Mouse (Mus musculus): ENCODE results near the gene Mrps35. TPM values are rescaled to one million over a fixed set of nuclear protein-coding genes. Genes with fewer than 3 reads are reported as not detected.

Mrps35 gene
- polyA plus RNA-seq, 1 experiment from 2014 or later, result 114 TPM

DNA sequence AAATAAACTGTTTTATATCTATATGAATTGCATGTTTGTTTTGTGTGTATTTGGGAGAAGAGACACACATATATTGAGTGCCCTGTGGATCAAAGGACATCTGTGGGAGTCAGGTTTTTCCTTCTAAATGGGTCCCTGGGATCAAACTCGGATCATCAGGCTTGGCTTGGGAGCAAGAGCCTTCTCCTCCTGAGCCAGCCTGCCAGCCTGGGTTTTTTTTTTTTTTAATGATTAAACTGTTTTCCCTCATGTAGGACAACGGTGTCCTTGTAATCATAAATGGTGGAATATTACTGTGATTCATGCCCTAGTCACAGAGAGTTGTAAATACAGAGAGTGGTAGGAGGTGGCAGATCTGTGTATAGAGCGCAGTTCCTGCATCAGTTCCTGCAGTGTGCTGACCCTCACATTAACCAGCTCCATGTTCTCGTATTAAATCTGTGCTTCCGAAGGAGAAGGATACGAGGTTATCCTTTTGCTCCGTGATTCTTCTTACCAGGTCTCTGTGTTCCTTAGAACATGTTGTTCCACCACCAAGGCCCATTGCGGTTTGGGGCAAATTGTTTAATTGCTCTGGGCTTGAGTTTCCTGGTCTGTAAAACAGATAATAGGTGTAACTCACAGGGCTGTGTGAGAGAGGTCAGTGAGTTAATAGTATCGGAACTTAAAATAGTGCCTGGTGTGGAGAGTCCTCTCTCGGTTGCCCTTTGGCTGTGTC lies 21.8 kb downstream of the Mrps35 start:
- Histone ChIP-seq H3K27me3 (no peaks in the 10 kb centered on the region), H3K4me3 (replicated peaks) (no peak overlapping the region), H3K9ac (no peak overlapping the region), H3K4me1 (no peaks in the 10 kb centered on the region), H3K4me2 (no peak overlapping the region), H3K36me3 (peaks cover 77% of the 10 kb centered on the region), H3K27ac (no peak overlapping the region), H3K9me3 (replicated peaks) (no peaks in the 10 kb centered on the region)
- ATAC-seq (replicated peaks; ENCODE audit: low FRiP score), result no peak
- WGBS, result 57% methylated on average over 10 of the region's 10 CpGs

DNA sequence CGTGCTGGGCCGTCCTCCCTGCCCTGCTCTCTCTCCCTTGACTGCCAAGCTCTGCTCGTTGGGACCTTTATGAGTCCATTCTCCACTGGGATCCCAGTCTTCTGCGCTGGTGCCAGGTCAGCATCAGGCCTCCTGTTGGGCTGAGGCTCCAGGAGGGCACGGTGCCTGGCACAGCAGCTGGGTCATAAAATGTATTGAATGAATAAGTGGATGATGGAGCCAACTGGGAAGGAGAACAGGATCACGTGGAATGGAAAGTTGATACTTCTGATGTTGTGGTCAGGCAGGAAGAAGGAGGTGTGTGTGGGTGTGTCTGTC lies 22.3 kb downstream of the Mrps35 start:
- Histone ChIP-seq H3K27me3 (no peaks in the 10 kb centered on the region), H3K4me2 (no peak overlapping the region), H3K4me1 (no peaks in the 10 kb centered on the region), H3K9ac (no peak overlapping the region), H3K4me3 (replicated peaks) (no peak overlapping the region), H3K27ac (no peak overlapping the region), H3K9me3 (replicated peaks) (no peaks in the 10 kb centered on the region), H3K36me3 (peaks cover 78% of the 10 kb centered on the region)
- 0 out of 2 replicates have a peak, but pooled peaks have one; percentile 25 for ATAC-seq (replicated peaks; ENCODE audit: low FRiP score)
- WGBS, result 55% methylated on average over 6 of the region's 6 CpGs

DNA sequence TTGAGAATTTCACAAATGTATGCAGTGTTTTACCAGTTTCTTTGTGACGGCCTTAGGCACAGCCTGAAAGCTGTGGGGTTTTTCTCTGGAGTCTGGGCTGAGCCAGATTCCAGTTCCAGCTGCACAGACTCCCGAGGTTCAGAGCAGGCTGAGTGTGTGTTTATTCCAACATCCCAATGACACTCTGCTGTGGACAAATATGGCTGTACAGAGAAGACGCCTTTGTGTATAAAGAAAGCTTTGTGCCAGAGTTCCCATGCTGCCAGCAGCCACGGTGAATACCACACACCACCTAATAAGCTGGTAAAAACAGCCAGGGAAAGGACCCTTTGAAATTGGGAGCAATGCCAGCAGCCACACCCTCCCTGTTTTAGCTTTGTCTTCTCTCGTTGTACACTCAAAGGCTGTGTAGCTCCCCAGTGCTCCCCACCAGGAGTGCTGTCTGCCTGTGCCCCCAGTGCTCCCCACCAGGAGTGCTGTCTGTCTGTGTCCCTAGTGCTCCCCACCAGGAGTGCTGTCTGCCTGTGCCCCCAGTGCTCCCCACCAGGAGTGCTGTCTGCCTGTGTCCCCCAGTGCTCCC lies 33.3 kb downstream of the Mrps35 start:
- peaks cover 40% of the 10 kb centered on the region for H3K36me3 ChIP-seq
- WGBS, result 76% methylated on average over 5 of the region's 5 CpGs
- no peaks in the 10 kb centered on the region for H3K9me3 ChIP-seq (replicated peaks)
- no peak overlapping the region for H3K4me3 ChIP-seq (replicated peaks)
- no peak for ATAC-seq (replicated peaks; ENCODE audit: low FRiP score)
- no peaks in the 10 kb centered on the region for H3K4me1 ChIP-seq
- no peak overlapping the region for H3K9ac ChIP-seq
- H3K27me3 ChIP-seq, result no peaks in the 10 kb centered on the region
- H3K27ac ChIP-seq, result no peak overlapping the region
- no peak overlapping the region for H3K4me2 ChIP-seq

DNA sequence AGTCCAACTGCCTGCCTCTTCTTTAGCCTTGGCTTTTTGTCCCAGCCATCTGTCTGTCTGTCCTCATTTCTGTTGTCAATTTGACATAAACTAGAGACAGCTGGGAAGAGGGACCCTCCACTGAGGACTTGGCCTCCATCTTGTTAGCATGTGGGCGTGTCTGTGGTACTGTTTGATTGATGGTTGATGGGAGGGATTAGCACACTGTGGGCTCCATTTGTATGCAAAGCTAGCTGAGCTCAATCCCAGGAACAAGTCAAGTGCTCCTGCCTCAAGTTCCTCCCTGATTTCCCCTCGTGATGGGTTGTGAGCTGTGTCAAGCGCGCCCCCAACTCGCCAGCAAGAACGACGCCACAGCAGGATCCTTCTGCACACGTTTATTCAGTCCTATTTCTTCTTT lies 34.3 kb downstream of the Mrps35 start:
- H3K4me1 ChIP-seq, result no peaks in the 10 kb centered on the region
- no peak overlapping the region for H3K9ac ChIP-seq
- WGBS, result 79% methylated on average over 8 of the region's 8 CpGs
- H3K27me3 ChIP-seq, result no peaks in the 10 kb centered on the region
- no peak overlapping the region for H3K27ac ChIP-seq
- H3K36me3 ChIP-seq, result peaks cover 31% of the 10 kb centered on the region
- no peak overlapping the region for H3K4me2 ChIP-seq
- no peak overlapping the region for H3K4me3 ChIP-seq (replicated peaks)
- no peaks in the 10 kb centered on the region for H3K9me3 ChIP-seq (replicated peaks)
- ATAC-seq (replicated peaks; ENCODE audit: low FRiP score), result no peak

DNA sequence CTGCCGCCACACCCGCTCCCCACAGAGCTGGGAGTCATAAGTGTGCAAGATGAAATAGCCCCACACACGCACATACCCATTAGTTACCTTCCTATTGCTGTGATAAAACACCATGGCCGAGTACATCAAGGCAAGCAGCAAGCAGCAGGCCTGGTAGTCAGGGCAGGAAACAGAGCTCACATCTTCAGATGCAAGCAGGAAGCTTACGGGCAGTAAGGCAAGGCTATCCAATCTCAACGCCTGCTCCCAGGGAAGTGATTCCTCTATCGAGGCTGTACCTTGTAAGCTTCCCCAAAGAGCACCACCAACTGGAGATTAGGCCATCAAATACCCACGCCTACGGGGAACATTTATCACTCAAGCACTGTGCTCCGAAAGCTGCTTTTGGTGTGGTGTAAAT lies 37.4 kb downstream of the Mrps35 start:
- no peak overlapping the region for H3K4me2 ChIP-seq
- H3K4me1 ChIP-seq, result no peaks in the 10 kb centered on the region
- no peak overlapping the region for H3K27ac ChIP-seq
- H3K9ac ChIP-seq, result no peak overlapping the region
- no peaks in the 10 kb centered on the region for H3K9me3 ChIP-seq (replicated peaks)
- H3K36me3 ChIP-seq, result peaks cover 10% of the 10 kb centered on the region
- peaks cover 13% of the 10 kb centered on the region; the same call in 1 of the 2 replicates for H3K27me3 ChIP-seq
- H3K4me3 ChIP-seq (replicated peaks), result no peak overlapping the region
- WGBS, result 87% methylated on average over 10 of the region's 10 CpGs
- no peak for ATAC-seq (replicated peaks; ENCODE audit: low FRiP score)

DNA sequence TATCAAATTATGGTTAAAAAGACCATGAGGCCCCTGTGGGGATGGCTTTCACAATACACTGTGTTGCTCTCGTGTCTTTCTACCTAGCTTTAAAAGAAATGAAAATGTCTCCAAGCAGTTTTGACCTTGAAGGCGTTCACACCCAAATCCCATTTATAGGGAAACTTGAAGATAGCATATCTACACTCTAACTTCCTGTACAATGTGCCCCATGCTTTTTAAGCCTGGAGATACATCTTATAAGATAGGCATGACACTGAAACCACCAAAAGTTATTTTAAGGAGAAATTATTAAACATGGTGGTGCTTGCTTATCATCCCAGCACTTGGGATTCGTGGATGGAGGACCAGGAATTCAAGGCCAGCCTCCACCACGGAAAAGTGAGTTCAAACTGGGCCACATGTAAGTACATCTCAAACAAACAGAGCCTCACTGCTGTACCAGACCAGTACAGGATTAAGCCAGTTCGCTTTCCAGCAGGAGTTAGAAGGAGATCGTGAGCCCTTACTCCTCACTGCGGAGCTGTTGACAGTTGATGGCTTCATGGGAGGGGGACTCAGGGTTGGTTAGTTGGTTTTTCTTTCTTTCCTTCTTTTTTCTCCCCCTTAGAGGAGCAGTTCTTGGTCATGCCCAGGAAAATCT lies 43.0 kb downstream of the Mrps35 start:
- no peak for ATAC-seq (replicated peaks; ENCODE audit: low FRiP score)
- H3K9me3 ChIP-seq (replicated peaks), result no peaks in the 10 kb centered on the region
- peaks cover 33% of the 10 kb centered on the region for H3K27me3 ChIP-seq
- no peak overlapping the region for H3K9ac ChIP-seq
- WGBS, result 59% methylated on average over 7 of the region's 7 CpGs
- H3K4me2 ChIP-seq, result no peak overlapping the region
- no peak overlapping the region for H3K27ac ChIP-seq
- no peak overlapping the region for H3K4me3 ChIP-seq (replicated peaks)
- no peaks in the 10 kb centered on the region for H3K36me3 ChIP-seq
- peaks cover 22% of the 10 kb centered on the region for H3K4me1 ChIP-seq

DNA sequence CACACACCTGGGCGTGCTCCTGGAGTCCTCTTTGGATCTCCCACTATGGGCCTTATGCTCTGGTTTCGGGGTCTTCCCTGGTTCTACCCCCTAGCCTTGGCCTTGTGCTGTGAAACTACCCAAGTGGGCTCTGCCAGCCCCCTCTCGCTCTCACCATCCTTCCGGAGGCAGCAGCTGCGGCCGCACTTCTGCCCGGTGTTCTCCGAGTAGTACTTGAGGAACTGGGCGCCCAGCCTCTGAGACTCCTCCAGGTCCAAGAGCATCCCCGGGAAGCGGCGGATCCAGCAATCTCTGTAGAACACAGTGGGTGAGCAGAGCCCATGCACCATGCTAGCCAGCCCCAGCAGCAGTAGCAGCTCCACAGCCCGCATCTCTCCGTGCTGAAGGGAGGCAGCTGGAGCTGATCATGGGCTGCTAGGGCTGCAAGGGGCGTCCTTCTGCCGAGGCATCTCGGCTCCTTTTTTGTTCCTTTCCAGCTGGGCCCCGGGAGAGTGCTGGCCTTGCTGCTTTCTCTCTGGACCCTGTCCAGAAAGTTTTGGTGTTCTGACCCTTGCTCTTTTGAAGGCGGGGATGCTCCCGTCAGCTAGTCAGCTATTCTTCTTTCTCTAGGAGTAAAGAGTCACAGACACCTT lies 44.1 kb downstream of the Mrps35 start, which contains the start of gene Mansc4:
TSS of gene Mansc4 (minus strand) at position 439 of the 632 bp plus-strand sequence.
- ATAC-seq (replicated peaks; ENCODE audit: low FRiP score), result peak; percentile 66
- peak within 1 kb of the TSS; percentile 62 for H3K4me2 ChIP-seq
- H3K9me3 ChIP-seq (replicated peaks), result no peaks in the 10 kb centered on the region
- 3% methylated on average over 20 of the region's 20 CpGs for WGBS
- H3K27me3 ChIP-seq, result peaks cover 35% of the 10 kb centered on the region
- H3K9ac ChIP-seq, result peak within 1 kb of the TSS; percentile 24; the same call in 1 of the 2 replicates
- H3K36me3 ChIP-seq, result no peaks in the 10 kb centered on the region
- peaks cover 26% of the 10 kb centered on the region for H3K4me1 ChIP-seq
- peak within 1 kb of the TSS; percentile 49 for H3K27ac ChIP-seq
- H3K4me3 ChIP-seq (replicated peaks), result peak within 1 kb of the TSS; percentile 37

DNA sequence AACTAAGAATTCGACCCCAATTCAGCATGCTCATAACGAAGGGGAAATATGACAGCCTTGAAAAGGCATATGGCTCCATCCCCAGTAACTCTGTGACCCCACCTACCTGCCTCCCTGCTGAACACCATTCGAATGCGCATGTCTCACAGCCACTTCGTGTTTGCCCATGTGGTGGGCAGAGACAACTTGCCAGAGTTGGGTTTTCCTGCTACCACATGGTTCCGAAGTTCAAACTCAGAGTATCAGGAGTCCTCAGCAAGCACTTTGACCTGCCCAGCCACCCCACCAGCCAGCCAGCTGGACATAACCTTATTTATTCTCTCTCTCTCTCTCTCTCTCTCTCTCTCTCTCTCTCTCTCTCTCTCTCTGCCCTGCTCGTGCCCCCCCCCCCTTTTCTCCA lies 45.2 kb downstream of the Mrps35 start:
- H3K9me3 ChIP-seq (replicated peaks), result no peaks in the 10 kb centered on the region
- H3K36me3 ChIP-seq, result no peaks in the 10 kb centered on the region
- no peak overlapping the region for H3K9ac ChIP-seq
- peaks cover 35% of the 10 kb centered on the region for H3K27me3 ChIP-seq
- 33% methylated on average over 7 of the region's 7 CpGs for WGBS
- no peak overlapping the region for H3K27ac ChIP-seq
- peaks cover 36% of the 10 kb centered on the region for H3K4me1 ChIP-seq
- H3K4me2 ChIP-seq, result no peak overlapping the region
- ATAC-seq (replicated peaks; ENCODE audit: low FRiP score), result no peak
- H3K4me3 ChIP-seq (replicated peaks), result no peak overlapping the region

DNA sequence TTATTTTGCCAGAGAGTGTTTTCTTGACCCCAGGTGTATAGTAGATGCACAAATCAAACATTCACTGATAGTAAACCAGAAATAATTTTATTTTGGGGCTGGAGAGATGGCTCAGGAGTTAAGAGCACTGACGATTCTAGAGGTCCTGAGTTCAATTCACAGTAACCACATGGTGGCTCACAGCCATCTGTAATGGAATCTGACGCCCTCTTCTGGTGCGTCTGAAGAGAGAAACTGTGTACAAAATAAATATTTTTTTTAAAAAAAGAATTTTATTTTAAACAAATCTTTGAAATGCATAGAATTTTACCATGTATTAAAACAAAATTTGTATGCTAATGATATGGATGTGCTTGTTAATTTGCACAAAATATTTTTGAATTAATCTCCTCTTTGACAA lies 46.0 kb downstream of the Mrps35 start:
- WGBS, result 76% methylated on average over 3 of the region's 3 CpGs
- no peak for ATAC-seq (replicated peaks; ENCODE audit: low FRiP score)
- no peak overlapping the region for H3K27ac ChIP-seq
- peaks cover 36% of the 10 kb centered on the region for H3K4me1 ChIP-seq
- no peak overlapping the region for H3K9ac ChIP-seq
- no peaks in the 10 kb centered on the region for H3K9me3 ChIP-seq (replicated peaks)
- no peak overlapping the region for H3K4me2 ChIP-seq
- H3K27me3 ChIP-seq, result peaks cover 28% of the 10 kb centered on the region
- no peak overlapping the region for H3K4me3 ChIP-seq (replicated peaks)
- no peaks in the 10 kb centered on the region for H3K36me3 ChIP-seq

DNA sequence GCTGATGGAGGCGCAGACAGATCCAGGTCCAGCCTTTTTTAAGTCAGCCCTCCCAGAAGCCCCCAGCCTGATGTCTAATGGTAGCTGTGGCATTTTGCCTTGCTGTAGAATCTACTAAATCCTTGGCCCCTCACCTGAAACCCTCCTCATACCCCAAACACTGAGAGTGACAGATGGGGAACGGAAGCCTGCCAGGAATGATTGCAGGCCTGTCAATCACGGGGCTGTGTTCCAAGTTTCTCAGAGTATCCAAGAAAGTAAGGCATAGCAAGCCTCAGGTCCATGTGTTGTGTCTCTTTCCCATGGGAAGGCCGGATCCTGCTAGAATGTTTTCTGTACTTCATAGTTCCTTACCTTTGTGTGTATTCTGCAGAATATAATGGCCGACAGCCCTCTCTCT lies 47.6 kb downstream of the Mrps35 start:
- 77% methylated on average over 5 of the region's 5 CpGs for WGBS
- Histone ChIP-seq H3K9ac (no peak overlapping the region), H3K9me3 (replicated peaks) (no peaks in the 10 kb centered on the region), H3K27me3 (peaks cover 22% of the 10 kb centered on the region), H3K4me3 (replicated peaks) (no peak overlapping the region), H3K4me2 (peak overlapping the region; percentile 98), H3K36me3 (peaks cover 11% of the 10 kb centered on the region; the same call in 1 of the 2 replicates), H3K4me1 (peaks cover 42% of the 10 kb centered on the region), H3K27ac (no peak overlapping the region)
- ATAC-seq (replicated peaks; ENCODE audit: low FRiP score), result no peak

DNA sequence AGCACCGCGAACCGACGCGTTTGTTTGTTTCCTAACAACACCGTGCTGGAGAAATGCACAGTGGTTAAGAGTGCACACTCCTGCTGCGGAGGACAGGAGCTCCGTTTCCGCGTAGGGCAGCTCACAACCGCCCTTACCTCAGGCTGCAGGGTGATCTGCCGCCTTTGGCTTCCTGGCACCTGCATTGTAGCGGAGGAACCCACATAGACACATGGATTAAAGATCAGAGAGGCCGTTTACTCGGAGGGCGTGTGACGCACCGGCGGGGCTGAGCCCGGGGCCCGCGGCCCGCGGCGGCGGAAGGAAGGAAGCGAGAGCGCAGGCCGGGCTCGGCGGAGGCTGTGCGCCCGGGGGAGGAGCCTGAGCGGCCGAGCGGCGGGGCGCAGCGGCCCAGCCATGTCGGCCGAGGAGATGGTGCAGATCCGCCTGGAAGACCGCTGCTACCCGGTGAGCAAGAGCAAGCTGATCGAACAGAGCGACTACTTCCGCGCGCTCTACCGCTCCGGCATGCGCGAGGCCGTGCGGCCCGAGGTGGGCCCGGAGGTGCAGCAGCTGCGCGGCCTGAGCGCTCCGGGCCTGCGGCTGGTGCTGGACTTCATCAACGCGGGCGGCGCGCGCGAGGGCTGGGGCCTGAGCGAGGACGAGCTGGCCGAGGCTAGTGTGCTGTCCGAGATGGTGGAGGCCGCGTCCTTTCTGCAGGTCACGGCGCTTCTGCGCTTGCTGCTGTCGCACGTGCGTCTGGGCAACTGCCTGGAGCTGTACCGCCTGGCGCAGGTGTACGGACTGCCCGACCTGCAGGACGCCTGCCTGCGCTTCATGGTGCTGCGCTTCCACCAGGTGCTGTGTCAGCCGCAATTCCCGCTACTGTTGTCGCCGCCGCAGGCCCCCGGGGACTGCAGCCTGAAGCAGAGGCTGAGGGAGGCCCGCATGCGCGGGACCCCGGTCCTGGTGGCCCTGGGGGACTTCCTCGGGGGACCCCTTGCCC lies 48.9 kb downstream of the Mrps35 start, which contains the start of gene Klhl42:
TSS of gene Klhl42 (plus strand) at position 244 of the 985 bp plus-strand sequence.
- no peaks in the 10 kb centered on the region for H3K9me3 ChIP-seq (replicated peaks)
- WGBS, result under 1% methylated on average over 99 of the region's 99 CpGs
- H3K27me3 ChIP-seq, result peaks cover 22% of the 10 kb centered on the region
- peak within 1 kb of the TSS; percentile 98 for H3K4me2 ChIP-seq
- peaks cover 35% of the 10 kb centered on the region for H3K4me1 ChIP-seq
- ATAC-seq (replicated peaks; ENCODE audit: low FRiP score), result peak; percentile 91
- H3K4me3 ChIP-seq (replicated peaks), result peak within 1 kb of the TSS; percentile 87
- peak within 1 kb of the TSS; percentile 81 for H3K9ac ChIP-seq
- H3K27ac ChIP-seq, result peak within 1 kb of the TSS; percentile 87
- peaks cover 21% of the 10 kb centered on the region for H3K36me3 ChIP-seq

All from kidney, embryonic 15.5 days (tissue).